Mouse (Mus musculus) cerebral cortex, adult 2 months (tissue): ENCODE data around the gene Hand1.

Experiments
- WGBS: fragments of 180-500 bp; shearing (Covaris S2); methylation state at CpG from one replicate; pipeline ENCODE4 v1.1.7; 2018; 5-methylcytosine and 5-hydroxymethylcytosine counted together

Hand1 gene

DNA sequence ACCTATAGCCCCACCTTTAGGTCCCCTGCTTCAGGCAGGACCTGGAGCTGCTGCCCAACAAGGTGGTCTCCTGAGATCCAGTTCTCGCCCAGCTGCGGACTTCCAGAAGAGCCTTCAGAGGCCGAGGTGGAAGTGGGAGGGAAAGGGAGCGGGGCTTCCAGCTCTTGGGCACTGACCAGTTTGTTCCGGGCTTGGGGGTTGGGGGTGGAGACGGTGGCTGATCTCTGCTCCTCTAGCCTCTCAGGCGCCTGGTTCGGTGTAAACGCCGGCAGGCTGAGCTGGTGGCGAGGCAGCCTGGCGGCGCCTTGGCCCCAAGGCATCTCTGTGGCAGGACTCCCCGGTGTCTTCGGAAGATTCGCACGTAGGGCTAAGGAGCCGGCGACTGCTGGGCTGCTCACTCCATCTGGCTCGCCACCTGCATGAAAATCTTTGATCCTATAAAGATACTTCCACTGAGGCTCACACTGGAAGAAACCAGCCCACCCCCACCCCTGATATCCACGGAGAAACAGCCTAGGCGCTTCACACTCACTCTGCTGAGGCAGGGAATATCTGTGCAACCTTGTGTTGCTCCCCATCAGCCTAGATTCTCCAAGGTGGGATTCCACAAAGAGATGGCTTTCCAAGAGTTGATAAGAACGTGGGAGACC, at the start of gene Hand1:
Gene Hand1 (minus strand): TSS at position 267 of the 650 bp plus-strand sequence.
- 30% methylated on average over 23 of the region's 23 CpGs for WGBS

DNA sequence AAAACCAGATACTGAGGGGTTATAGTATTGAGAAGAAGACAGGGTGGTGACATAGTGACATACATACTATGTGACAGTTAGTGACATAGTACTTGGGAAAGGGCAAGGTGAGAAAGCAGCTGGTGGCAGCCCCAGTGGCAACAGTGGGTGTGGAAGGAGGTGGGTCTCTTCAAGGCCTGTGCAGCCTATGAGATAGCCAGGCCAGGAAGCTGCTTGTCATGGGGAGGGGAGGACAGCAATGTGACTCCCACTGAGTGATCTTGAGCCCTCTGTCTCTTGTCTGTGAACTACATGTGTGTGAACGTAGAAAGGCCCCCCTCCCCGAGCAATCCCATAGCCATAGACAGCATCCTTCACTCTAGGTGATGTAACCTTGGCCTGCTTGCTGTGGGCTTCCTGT, 43.5 kb upstream of the Hand1 start:
- WGBS = 90% methylated on average over 2 of the region's 2 CpGs

DNA sequence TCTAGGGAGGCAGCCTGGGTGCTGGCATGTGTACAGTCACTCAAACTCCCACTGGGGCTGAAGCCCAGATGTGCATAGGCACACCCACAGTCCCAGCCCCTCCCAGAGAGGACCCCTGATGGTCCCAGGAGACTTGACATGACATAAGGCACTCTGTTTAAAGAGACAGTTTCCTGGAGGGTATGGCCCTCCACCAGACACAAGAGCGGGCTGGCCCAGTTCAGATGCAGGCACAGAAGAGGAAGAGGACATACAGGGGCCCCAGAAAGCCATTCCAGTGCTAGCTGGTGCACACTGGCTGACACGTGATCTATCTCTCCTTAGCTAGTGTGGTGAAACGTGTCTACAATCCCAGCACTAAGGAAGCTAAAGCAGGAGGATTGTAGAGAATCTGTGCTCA, 40.4 kb upstream of the Hand1 start:
- 73% methylated on average over 3 of the region's 3 CpGs for WGBS

GRCm38 (mm10) chr11:57868753-57869460, 36.3 kb upstream of the Hand1 start:
- WGBS = 66% methylated on average over 9 of the region's 9 CpGs

DNA sequence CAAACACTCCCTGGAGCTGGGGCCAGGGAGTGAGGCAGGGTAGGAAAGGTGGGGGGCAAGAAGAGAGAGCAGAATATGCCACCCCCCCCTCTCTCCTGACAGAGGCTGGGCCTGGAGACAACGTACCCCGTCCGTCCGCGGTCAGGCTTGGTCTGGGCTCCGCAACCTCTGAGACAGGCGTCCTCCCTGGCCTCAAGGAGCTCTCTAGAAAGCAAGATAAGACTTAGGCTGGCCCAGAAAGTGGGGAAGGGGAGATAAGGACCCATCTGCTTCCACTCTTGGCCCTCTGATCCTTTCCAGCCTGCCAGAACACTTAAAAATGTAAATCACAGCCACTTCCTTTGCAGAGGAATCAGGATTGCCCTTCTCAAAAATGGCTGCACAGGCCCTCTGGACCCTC, 33.8 kb upstream of the Hand1 start:
- 70% methylated on average over 7 of the region's 7 CpGs for WGBS

- 77% methylated on average over 8 of the region's 8 CpGs for WGBS
Observed at GRCm38 (mm10) chr11:57864577-57864976, 32.0 kb upstream of the Hand1 start.

DNA sequence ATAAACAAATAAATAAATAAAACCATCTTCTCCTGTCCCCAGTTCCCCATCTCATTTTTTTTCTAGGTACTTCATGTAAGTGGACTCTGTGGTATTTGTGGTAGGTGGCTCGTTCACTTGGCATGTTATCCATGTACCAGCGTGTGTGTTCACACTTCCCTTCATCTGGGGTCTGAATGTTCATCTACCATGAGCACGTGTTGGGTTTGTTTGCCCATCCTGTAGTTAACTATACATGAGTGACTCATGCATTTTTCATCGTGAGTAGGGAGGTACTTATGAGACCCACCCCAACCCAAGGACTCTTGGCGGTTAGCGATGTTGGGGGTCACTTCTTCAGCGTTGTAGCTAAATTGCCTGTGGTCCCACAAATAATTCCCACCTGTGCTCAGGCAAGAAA, 29.5 kb upstream of the Hand1 start:
- WGBS = 89% methylated on average over 7 of the region's 7 CpGs

DNA sequence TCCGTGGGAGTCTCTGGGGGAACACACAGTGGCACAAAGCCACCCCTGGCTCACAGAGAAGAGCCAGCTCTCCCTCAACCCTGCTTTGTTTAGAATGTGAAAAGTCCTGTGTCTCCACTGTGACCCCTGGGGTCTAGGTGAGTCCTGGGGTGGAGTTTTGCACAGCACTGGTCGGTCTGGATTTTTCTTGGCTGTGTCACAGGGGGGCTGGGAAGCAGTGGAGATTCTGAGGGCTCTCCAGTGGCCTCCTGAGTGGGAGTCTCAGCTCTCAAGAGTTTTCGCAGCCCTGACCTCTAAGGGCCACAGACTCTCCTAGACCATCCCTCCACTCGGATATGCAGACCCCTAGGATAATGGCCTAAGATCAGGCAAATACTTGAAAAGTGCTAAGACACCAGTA, 25.1 kb upstream of the Hand1 start:
- 75% methylated on average over 4 of the region's 4 CpGs for WGBS

GRCm38 (mm10) chr11:57853571-57853970, 21.0 kb upstream of the Hand1 start:
- WGBS = 85% methylated on average over 6 of the region's 6 CpGs

- WGBS = 66% methylated on average over 3 of the region's 3 CpGs
Observed at GRCm38 (mm10) chr11:57850931-57851330, 18.3 kb upstream of the Hand1 start.

GRCm38 (mm10) chr11:57850298-57850697, 17.7 kb upstream of the Hand1 start:
- 63% methylated on average over 7 of the region's 7 CpGs for WGBS

DNA sequence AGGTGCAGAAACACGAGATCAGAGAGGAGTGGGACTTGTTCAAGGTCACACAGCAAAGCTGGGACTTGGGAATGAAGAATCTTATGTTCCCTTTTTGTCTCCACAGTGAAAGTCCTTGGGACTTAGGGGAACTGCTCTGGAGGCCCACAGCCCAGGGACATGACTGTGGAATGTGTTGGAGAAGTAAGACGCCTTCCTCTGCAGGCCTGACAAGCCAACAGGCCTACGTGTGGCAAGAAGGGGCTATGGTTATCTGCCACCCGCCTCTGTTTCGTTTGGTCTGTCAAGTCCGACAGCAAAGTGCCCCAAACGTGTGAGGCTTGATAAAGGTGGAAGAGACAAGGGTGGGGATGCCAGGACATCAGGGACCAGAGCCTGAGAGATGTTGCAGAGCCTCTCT, 14.8 kb upstream of the Hand1 start:
- WGBS = 80% methylated on average over 7 of the region's 7 CpGs

DNA sequence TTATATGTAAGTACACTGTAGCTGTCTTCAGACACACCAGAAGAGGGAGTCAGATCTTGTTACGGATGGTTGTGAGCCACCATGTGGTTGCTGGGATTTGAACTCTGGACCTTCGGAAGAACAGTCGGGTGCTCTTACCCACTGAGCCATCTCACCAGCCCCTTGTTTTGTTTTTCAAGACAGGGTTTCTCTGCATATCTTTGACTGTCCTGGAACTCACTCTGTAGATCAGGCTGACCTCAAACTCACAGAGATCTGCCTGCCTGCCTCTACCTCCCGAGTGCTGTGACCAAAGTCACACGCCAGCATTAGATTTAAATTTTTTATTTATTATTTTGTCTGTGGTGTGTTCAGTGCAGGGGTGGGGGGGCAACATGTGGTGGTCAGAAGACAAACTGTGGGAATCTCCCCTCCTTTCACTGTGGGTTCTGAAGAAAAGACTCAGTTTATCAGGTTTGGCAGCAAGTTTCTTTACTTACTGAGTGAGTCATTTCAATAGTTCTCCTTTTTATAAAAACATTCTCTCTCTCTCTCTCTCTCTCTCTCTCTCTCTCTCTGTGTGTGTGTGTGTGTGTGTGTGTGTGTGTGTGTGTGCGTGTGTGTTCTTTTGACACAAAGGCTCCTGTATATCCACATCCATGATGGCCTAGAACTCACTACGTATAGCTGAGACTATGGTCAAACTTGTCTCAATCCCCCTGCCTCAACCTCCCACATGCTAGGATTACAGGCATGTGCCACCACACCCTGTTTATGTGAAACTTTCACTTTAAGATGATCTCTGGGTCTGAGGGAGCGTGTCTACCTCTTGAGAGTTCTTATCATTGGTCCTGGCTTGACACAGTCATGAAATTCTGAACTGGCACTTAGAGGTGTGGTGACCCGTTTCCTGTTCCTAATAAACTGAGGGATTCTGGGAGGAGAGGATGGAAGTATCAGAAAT, 14.1 kb upstream of the Hand1 start:
- 90% methylated on average over 9 of the region's 9 CpGs for WGBS

GRCm38 (mm10) chr11:57841391-57841790, 8.8 kb upstream of the Hand1 start:
- 43% methylated on average over 7 of the region's 7 CpGs for WGBS

DNA sequence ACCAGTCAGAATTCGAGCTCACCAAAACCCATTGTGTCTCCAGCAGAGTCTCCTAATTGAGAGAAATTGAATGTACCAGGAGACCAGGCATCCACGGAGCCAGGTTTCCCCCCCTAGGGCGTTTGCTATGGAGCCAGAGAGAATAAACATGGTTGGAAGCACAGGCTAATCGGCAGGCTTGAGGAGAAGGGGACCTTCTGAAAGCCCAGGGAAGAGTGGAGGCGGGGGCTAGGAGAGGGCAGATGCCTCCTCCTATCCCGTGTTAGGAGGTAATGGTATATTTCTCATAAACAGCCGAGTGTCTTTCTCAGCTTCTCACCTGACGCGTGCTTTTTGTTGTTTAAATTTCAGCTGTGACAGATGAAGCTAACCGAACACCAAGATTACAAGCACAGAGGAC, 8.4 kb upstream of the Hand1 start:
- WGBS = 60% methylated on average over 10 of the region's 10 CpGs

GRCm38 (mm10) chr11:57837861-57838680, 5.5 kb upstream of the Hand1 start:
- WGBS = 23% methylated on average over 22 of the region's 22 CpGs

GRCm38 (mm10) chr11:57836872-57837680, 4.5 kb upstream of the Hand1 start:
- WGBS = 6% methylated on average over 38 of the region's 38 CpGs

DNA sequence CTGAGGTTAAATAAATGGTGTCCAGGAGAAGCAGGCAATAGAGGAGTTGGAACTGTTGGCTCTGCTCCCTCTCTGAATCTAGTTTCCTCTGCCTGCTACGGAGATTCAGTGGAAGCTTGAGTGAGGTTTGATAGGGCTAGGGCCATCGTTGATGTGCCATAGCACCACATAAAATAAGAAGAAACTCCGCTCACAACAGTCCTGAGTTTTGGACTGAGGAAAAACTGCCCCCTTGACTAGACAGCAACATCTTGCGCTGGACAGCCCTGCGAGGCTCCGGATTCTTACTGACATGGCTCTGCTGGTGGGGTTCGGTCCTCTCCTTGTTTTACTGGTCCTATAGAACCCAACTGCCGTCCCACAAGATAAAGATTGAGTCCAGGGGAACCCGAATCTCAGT, 3.8 kb upstream of the Hand1 start:
- 21% methylated on average over 9 of the region's 9 CpGs for WGBS

DNA sequence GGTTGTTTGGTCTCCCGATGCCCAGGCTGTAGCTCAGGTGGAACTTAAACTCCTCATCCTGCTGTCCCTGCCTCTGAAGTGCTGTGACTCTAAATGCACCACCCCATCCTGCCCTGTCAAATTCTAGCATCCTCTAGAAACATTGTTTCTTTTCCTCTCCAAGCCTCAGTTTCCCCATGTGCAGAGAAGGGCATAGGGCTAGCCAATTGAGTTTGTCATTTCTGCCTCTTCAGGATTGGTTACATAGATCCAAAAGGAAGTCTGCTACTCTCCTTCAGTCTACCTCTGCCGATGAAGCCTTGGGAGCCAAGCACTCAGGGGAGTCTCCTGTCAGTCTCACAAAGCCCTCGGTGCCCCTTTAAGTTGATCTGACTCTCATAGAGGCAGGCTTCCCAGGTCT, 3.3 kb upstream of the Hand1 start:
- 31% methylated on average over 3 of the region's 3 CpGs for WGBS

- WGBS = 48% methylated on average over 2 of the region's 2 CpGs
Observed at GRCm38 (mm10) chr11:57835331-57835730, 2.7 kb upstream of the Hand1 start.

DNA sequence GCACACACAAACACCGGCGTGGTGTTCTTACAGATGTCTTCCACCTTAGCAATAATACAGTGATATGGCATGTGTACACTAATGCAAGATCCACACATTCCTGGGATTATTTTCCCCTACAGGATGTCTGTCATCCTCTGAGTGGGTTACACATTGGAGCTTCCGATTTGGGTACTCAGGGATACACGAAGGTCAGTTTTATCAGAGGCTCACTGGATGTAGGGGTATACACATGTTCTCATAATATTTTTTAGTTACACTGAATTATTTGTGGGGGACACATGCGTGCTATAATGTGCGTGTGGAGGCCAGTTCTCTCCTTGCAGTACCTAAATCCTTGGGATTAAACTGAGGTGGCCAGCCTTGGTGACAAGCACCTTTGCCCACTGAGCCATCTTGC, 1.4 kb upstream of the Hand1 start:
- WGBS = 26% methylated on average over 6 of the region's 6 CpGs
